Mouse (Mus musculus) testis, adult 2 months (tissue): ENCODE data around the gene Rps16.

Source experiments
- CTCF ChIP-seq: fragments of 200-500 bp; IDR thresholded peaks from 2 replicates; pipeline ENCODE4 v1.5.1; 2012; ENCODE audit warnings: low read depth, mild to moderate bottlenecking, inconsistent platforms, low read length, moderate library complexity; ENCODE audit not compliant: control insufficient read depth, insufficient read depth, insufficient replicate concordance
- POLR2A ChIP-seq: fragments of 200-500 bp; IDR thresholded peaks from 2 replicates; pipeline ENCODE4 v1.6.1; 2012; ENCODE audit warnings: low read depth, mild to moderate bottlenecking, inconsistent platforms, low read length, moderate library complexity; ENCODE audit not compliant: control insufficient read depth

GRCm38 (mm10) chr7:28339213-28339917, 11.1 kb upstream of the Rps16 start:
- TF ChIP-seq CTCF (peak; percentile 4; the same call in 1 of the 2 replicates), POLR2A (no peak)
